Mouse (Mus musculus) embryonic fibroblast, embryonic 13.5 days (primary cell): ENCODE results near the gene Tstd1.

Experiments
- CTCF ChIP-seq: IDR thresholded peaks from 2 replicates; pipeline ENCODE4 v1.5.1; 2011; ENCODE audit warnings: mild to moderate bottlenecking, control low read depth, low read length, moderate library complexity, borderline replicate concordance; ENCODE audit not compliant: insufficient read depth
- POLR2A ChIP-seq: IDR thresholded peaks from 2 replicates; pipeline ENCODE4 v1.6.1; 2011; ENCODE audit warnings: low read depth, mild to moderate bottlenecking, control low read depth, low read length, moderate library complexity

GRCm38 (mm10) chr1:171378298-171378697 lies 40.4 kb upstream of the Tstd1 start:
- TF ChIP-seq CTCF (no peak), POLR2A (no peak)
